Mouse (Mus musculus) forebrain, postnatal 0 days (tissue): ENCODE results near the gene Hsd3b5. TPM values are rescaled to one million over a fixed set of nuclear protein-coding genes. Genes with fewer than 3 reads are reported as not detected.
"Not testable (repeated sequence)": the region's sequence is repeated elsewhere in the genome, so short reads cannot be mapped to it uniquely, and the experiment has no call there.

Experiments
- ATAC-seq: fragments of 200-750 bp; cut with Nextera tagmentation; 2 replicates; pipeline ENCODE4 v1.8.0; 2017; ENCODE audit warnings: mild to moderate bottlenecking, moderate library complexity
- DNase-seq: peaks from one replicate; pipeline ENCODE4 v3.0.0-alpha.2; 2015
- H3K27ac ChIP-seq: fragments of 300-500 bp; sonication (generic); 2 replicates; pipeline ENCODE4 v1.5.1; 2014; ENCODE audit warnings: low read depth, mild to moderate bottlenecking, antibody characterized with exemption, low read length, moderate library complexity, mixed read lengths
- H3K27me3 ChIP-seq: fragments of 300-500 bp; sonication (generic); 2 replicates; pipeline ENCODE4 v1.6.1; 2014; ENCODE audit warnings: mild to moderate bottlenecking, low read length, mixed read lengths; ENCODE audit not compliant: insufficient read depth
- H3K36me3 ChIP-seq: fragments of 300-500 bp; sonication (generic); 2 replicates; pipeline ENCODE4 v1.6.1; 2014; ENCODE audit warnings: mild to moderate bottlenecking, moderate library complexity; ENCODE audit not compliant: insufficient read depth
- H3K4me1 ChIP-seq: fragments of 300-500 bp; sonication (generic); 2 replicates; pipeline ENCODE4 v1.6.1; 2014; ENCODE audit warnings: antibody characterized with exemption; ENCODE audit not compliant: insufficient read depth
- H3K4me2 ChIP-seq: fragments of 300-500 bp; sonication (generic); 2 replicates; pipeline ENCODE4 v1.6.1; 2014; ENCODE audit warnings: low read depth, mild to moderate bottlenecking, moderate library complexity
- H3K4me3 ChIP-seq: fragments of 300-500 bp; sonication (generic); 2 replicates; pipeline ENCODE4 v1.5.1; 2014; ENCODE audit warnings: low read depth, low read length, mixed read lengths
- H3K9ac ChIP-seq: fragments of 300-500 bp; sonication (generic); 2 replicates; pipeline ENCODE4 v1.6.1; 2014; ENCODE audit warnings: mild to moderate bottlenecking
- H3K9me3 ChIP-seq: fragments of 300-500 bp; sonication (generic); 2 replicates; pipeline ENCODE4 v1.6.1; 2016; ENCODE audit warnings: low read length
- CTCF ChIP-seq: sonication (generic); IDR thresholded peaks from 2 replicates; pipeline ENCODE4 v1.5.1; 2016; ENCODE audit warnings: antibody characterized with exemption, control low read depth, low read depth
- WGBS: fragments of 180-500 bp; shearing (Covaris S2); extraction: QIAGEN DNeasy Blood & Tissue Kit; methylation state at CpG from one replicate; pipeline ENCODE4 v1.1.7; 2014; 5-methylcytosine and 5-hydroxymethylcytosine counted together
- polyA plus RNA-seq: library from polyadenylated mRNA; unstranded; fragments of >200 nt; fragmentation: Nextera tagmentation; extraction: Ambion mirVana; gene quantifications from 2 replicates; pipeline ENCODE4 v1.2.1, GENCODE M21; 2015
- total RNA-seq: library from RNA; depleted of rRNA; stranded (reverse); fragments of >200 nt; gene quantifications from 2 replicates; pipeline ENCODE4 v1.2.3, GENCODE M21; 2014; rRNA removed

Gene Hsd3b5
- total and polyA plus RNA-seq, 2 experiments from 2014 or later = not detected

DNA sequence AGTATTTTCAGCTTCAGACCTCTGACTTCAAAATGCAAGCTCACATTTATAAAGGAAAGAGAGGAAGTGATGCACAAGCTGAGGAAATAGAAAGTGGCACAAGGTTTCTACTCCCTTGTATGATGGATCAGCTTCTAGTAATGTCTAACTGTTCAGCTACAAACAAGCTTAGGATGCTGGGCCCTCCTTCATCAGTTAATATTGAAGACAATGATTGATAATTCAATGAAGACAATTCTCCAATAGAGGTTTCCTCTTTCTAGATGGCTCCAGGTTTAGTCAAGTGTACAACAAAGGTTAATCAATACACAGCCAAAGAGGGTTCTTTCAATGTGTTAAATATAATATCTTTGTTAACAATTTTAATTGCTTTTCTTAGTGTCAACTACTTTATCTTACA lies 41.3 kb downstream of the Hsd3b5 start, which contains the start of gene Gm10681:
Gene Gm10681 (minus strand): TSS at position 101 of the 400 bp plus-strand sequence.
- no peak for TF ChIP-seq CTCF
- Histone ChIP-seq H3K27ac (no peak within 1 kb of the TSS), H3K4me1 (no peaks in the 10 kb centered on the region), H3K4me3 (no peak within 1 kb of the TSS), H3K9me3 (no peaks in the 10 kb centered on the region), H3K9ac (no peak within 1 kb of the TSS), H3K4me2 (no peak within 1 kb of the TSS), H3K36me3 (no peaks in the 10 kb centered on the region), H3K27me3 (no peaks in the 10 kb centered on the region)
- DNase-seq (no peak), ATAC-seq (no peak)

DNA sequence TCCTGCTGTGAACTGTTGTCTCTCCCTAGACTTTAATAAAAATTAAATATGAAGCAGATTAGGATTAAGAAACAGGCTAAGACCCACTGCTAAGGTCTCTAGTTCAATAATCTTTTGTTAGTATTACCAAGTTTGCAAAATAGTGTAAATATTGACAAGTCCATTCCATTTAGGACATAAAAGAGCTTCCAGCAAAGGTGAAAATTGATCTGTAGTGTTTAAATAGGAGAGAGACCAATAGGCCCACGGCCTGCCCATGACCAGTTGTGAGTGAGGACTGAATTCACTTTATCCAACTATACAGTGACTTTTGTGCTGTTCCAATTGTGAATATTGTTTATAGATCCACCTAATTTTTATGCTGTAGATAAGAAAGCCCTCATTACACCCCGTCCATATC lies 42.3 kb downstream of the Hsd3b5 start:
- no peak overlapping the region for H3K4me2 ChIP-seq
- H3K9ac ChIP-seq = no peak overlapping the region
- H3K4me1 ChIP-seq = no peaks in the 10 kb centered on the region
- H3K36me3 ChIP-seq = no peaks in the 10 kb centered on the region
- H3K27me3 ChIP-seq = no peaks in the 10 kb centered on the region
- ATAC-seq (no peak), DNase-seq (no peak)
- no peak for TF ChIP-seq CTCF
- WGBS = 93% methylated on average over 2 of the region's 2 CpGs
- no peak overlapping the region for H3K27ac ChIP-seq
- H3K9me3 ChIP-seq = no peaks in the 10 kb centered on the region
- H3K4me3 ChIP-seq = no peak overlapping the region

DNA sequence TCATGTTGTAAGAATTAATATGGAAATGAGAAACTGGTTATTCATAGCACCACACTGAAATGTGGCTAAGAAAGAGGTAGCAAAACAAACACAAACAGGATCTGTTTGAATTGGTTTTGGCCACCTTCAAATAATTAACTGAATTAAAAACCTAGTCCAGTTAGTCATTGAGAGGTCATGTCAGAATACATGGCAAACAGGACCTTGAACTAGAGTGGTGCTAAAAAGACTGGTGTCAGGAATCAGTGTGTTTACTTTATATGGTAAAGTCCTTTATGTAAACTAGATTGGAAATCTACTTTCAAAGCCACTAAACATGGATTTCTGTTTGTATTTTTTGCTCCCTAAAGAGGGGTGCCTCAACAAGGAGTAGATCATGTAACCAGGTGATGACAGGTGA lies 47.4 kb downstream of the Hsd3b5 start:
- H3K27me3 ChIP-seq, H3K4me2 ChIP-seq, H3K4me3 ChIP-seq, ATAC-seq, H3K4me1 ChIP-seq, H3K27ac ChIP-seq, DNase-seq, H3K9me3 ChIP-seq, H3K9ac ChIP-seq, H3K36me3 ChIP-seq: not testable (repeated sequence)

DNA sequence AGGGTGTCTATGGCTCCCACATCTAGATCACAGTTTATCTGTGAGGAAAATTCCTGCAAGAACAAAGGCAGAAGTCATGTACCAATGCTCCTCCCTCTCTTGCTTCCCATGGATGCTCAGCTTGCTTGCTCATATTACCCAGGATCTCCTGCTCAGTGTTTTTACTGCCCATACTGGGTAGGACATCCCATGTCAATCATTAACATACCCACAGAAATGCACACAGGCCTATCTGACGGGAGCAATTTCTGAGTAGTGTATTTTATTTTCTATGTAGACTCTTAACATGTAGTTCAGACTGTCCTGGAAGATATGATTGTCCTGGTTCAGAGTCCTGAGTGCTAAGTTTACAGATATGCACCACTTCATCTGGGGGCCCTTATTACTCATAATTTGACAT lies 47.9 kb downstream of the Hsd3b5 start:
- not testable (repeated sequence) for H3K4me2 ChIP-seq, H3K9ac ChIP-seq, H3K4me1 ChIP-seq, DNase-seq, H3K4me3 ChIP-seq, H3K36me3 ChIP-seq, H3K27ac ChIP-seq, H3K27me3 ChIP-seq, ATAC-seq, H3K9me3 ChIP-seq
- WGBS = no CpG with 5 or more reads among the region's 1 CpGs

DNA sequence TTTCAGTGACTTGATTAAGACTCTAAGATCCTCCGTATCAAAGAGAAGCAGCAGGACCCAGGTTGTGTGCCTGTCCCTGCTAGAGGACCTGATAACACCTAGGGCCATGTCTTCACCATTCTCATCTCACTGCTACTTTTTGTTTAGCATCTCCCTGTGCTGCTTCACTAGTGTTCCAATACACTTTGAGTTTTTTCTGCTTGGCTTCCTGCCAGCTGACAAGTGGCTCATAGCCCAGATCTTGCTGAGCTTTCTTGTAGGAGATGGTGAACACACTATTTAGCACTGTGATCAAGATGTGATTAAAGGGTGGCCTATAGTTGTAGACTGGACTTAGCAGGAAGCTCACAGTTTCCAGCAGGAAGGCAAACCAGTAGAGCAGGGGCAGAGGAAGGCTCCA lies 49.0 kb downstream of the Hsd3b5 start:
- DNase-seq (peak; percentile 80), ATAC-seq (peak; percentile 82)
- H3K9ac ChIP-seq, H3K4me1 ChIP-seq, H3K9me3 ChIP-seq, H3K4me2 ChIP-seq, H3K27ac ChIP-seq, H3K27me3 ChIP-seq, H3K36me3 ChIP-seq, H3K4me3 ChIP-seq: not testable (repeated sequence)
- WGBS = no CpG with 5 or more reads among the region's 1 CpGs

Other genes with a start within 250 kb of the Hsd3b5 start
- 34.2 and 38.6 TPM in 2 replicates for gene Zfp697, start 247.8 kb downstream of the Hsd3b5 start, total RNA-seq
- 17.4 and 17.7 TPM in 2 replicates for gene Zfp697, start 247.8 kb downstream of the Hsd3b5 start, polyA plus RNA-seq
- gene Gm4450, start 173.1 kb downstream of the Hsd3b5 start, total RNA-seq = not detected in 2 replicates
- not detected in 2 replicates for gene Gm4450, start 173.1 kb downstream of the Hsd3b5 start, polyA plus RNA-seq
- gene Hsd3b4, start 119.7 kb downstream of the Hsd3b5 start, total RNA-seq = not detected in 2 replicates
- gene Hsd3b4, start 119.7 kb downstream of the Hsd3b5 start, polyA plus RNA-seq = not detected in 2 replicates
- not detected in 2 replicates for gene Gm10681, start 41.4 kb downstream of the Hsd3b5 start, total RNA-seq
- not detected in 2 replicates for gene Gm10681, start 41.4 kb downstream of the Hsd3b5 start, polyA plus RNA-seq
- gene Hsd3b2, start 94.3 kb upstream of the Hsd3b5 start, total RNA-seq = not detected in 2 replicates
- 0.11 TPM in 1 of 2 replicates, not detected in the other for gene Hsd3b2, start 94.3 kb upstream of the Hsd3b5 start, polyA plus RNA-seq
- gene Hsd3b3, start 132.9 kb upstream of the Hsd3b5 start, total RNA-seq = not detected in 2 replicates
- 0.05 TPM in 1 of 2 replicates, not detected in the other for gene Hsd3b3, start 132.9 kb upstream of the Hsd3b5 start, polyA plus RNA-seq
- not detected in 2 replicates for gene Hsd3b6, start 184.2 kb upstream of the Hsd3b5 start, total RNA-seq
- 0.12 TPM in 1 of 2 replicates, not detected in the other for gene Hsd3b6, start 184.2 kb upstream of the Hsd3b5 start, polyA plus RNA-seq
- gene Hsd3b1, start 229.5 kb upstream of the Hsd3b5 start, total RNA-seq = not detected in 2 replicates
- not detected in 2 replicates for gene Hsd3b1, start 229.5 kb upstream of the Hsd3b5 start, polyA plus RNA-seq